Mouse (Mus musculus) lung, adult 2 months (tissue): ENCODE results near the gene Kdm2b.

ENCODE experiments used
- CTCF ChIP-seq: fragments of 200-500 bp; IDR thresholded peaks from 2 replicates; pipeline ENCODE4 v1.5.1; 2011; ENCODE audit warnings: mild to moderate bottlenecking, low read length, control low read depth; ENCODE audit not compliant: insufficient read depth
- POLR2A ChIP-seq: fragments of 200-500 bp; IDR thresholded peaks from 2 replicates; pipeline ENCODE4 v1.6.1; 2011; ENCODE audit warnings: low read depth, mild to moderate bottlenecking, control low read depth, low read length, borderline replicate concordance; ENCODE audit errors: extremely low read depth

DNA sequence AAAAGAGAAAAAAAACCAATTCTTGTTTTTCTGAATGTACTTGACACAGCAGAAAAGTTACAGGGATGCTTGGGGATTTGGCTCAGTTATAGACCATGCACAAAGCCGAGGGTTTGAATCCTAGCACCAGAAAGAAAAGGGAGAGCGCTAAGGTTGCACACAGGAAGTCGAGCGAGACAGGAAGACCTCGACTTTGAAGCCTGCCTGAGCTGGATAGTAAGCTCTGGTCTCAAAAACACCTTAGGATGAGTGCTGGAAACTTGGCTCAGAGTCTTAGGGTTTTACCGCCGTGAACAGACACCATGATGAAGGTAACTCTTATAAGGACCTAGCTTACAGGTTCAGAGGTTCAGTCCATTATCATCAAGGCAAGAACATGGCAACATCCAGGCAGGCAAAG lies 31.8 kb upstream of the Kdm2b start:
- TF ChIP-seq POLR2A = no peak
- no peak for TF ChIP-seq CTCF
